Mouse (Mus musculus) liver, postnatal 0 days (tissue): ENCODE data around the gene Mab21l3. TPM values are rescaled to one million over a fixed set of nuclear protein-coding genes. Genes with fewer than 3 reads are reported as not detected.
"Not testable (repeated sequence)": the region's sequence is repeated elsewhere in the genome, so short reads cannot be mapped to it uniquely, and the experiment has no call there.

ENCODE experiments used
- ATAC-seq: fragments of 200-750 bp; cut with Nextera tagmentation; 2 replicates; pipeline ENCODE4 v1.8.0; 2017; ENCODE audit warnings: mild to moderate bottlenecking, moderate library complexity
- DNase-seq: peaks from one replicate; pipeline ENCODE4 v3.0.0-alpha.2; 2016
- H3K27ac ChIP-seq: fragments of 300-500 bp; sonication (generic); 2 replicates; pipeline ENCODE4 v1.5.1; 2014; ENCODE audit warnings: antibody characterized with exemption, moderate library complexity, mild to moderate bottlenecking, low read depth
- H3K27me3 ChIP-seq: fragments of 300-500 bp; sonication (generic); 2 replicates; pipeline ENCODE4 v1.6.1; 2014; ENCODE audit warnings: low read length, control low read depth, mixed read lengths; ENCODE audit not compliant: insufficient read depth
- H3K36me3 ChIP-seq: fragments of 300-500 bp; sonication (generic); replicated peaks from 2 replicates; pipeline ENCODE4 v1.6.1; 2014; ENCODE audit warnings: mild to moderate bottlenecking, control low read depth, low read length, moderate library complexity, mixed read lengths; ENCODE audit not compliant: insufficient read depth
- H3K4me1 ChIP-seq: fragments of 300-500 bp; sonication (generic); 2 replicates; pipeline ENCODE4 v1.6.1; 2014; ENCODE audit warnings: antibody characterized with exemption, mild to moderate bottlenecking, control low read depth; ENCODE audit not compliant: insufficient read depth
- H3K4me2 ChIP-seq: fragments of 300-500 bp; sonication (generic); 2 replicates; pipeline ENCODE4 v1.6.1; 2014; ENCODE audit warnings: low read depth, mild to moderate bottlenecking, low read length, moderate library complexity, mixed read lengths
- H3K4me3 ChIP-seq: fragments of 300-500 bp; sonication (generic); 2 replicates; pipeline ENCODE4 v1.5.1; 2014; ENCODE audit warnings: low read depth, low read length
- H3K9ac ChIP-seq: fragments of 300-500 bp; sonication (generic); replicated peaks from 2 replicates; pipeline ENCODE4 v1.6.1; 2014; ENCODE audit warnings: mild to moderate bottlenecking, moderate library complexity
- H3K9me3 ChIP-seq: fragments of 300-500 bp; sonication (generic); 2 replicates; pipeline ENCODE4 v1.6.1; 2016; ENCODE audit warnings: mild to moderate bottlenecking, control low read depth, low read length, mixed read lengths
- CTCF ChIP-seq: sonication (generic); IDR thresholded peaks from 2 replicates; pipeline ENCODE4 v1.5.1; 2016; ENCODE audit warnings: antibody characterized with exemption, low read depth
- EP300 ChIP-seq: IDR thresholded peaks from 2 replicates; pipeline ENCODE4 v1.6.1; 2016; ENCODE audit warnings: antibody characterized with exemption, low read depth, mild to moderate bottlenecking
- WGBS: fragments of 180-500 bp; shearing (Covaris S2); extraction: QIAGEN DNeasy Blood & Tissue Kit; methylation state at CpG from one replicate; pipeline ENCODE4 v1.1.7; 2014; ENCODE audit not compliant: insufficient replicate concordance; 5-methylcytosine and 5-hydroxymethylcytosine counted together
- polyA plus RNA-seq: library from polyadenylated mRNA; unstranded; fragments of >200 nt; fragmentation: Nextera tagmentation; extraction: Ambion mirVana; gene quantifications from 2 replicates; pipeline ENCODE4 v1.2.1, GENCODE M21; 2015

Mab21l3 gene
- polyA plus RNA-seq, 1 experiment from 2014 or later = not detected

DNA sequence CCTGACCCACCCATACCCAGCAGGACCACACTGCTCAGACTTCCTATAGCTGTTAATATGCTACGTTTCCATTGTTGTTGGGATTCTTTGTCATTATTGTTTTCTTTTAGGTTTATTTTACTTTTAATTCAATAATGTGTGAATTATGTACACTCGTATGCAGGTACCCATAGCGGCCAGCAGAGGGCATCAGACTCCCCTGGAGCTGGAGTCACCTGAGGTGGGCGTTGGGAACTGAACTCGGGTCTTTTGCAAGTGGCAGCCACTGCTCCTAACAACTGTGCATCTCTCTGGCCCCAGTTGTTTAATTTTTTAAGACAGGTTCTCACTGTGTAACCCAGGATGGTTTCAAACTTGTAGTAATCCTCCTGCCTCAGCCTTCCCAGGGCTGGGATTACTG lies 26.7 kb downstream of the Mab21l3 start:
- no peaks in the 10 kb centered on the region for H3K4me1 ChIP-seq
- no peak overlapping the region for H3K9ac ChIP-seq
- 69% methylated on average over 5 of the region's 5 CpGs for WGBS
- no peaks in the 10 kb centered on the region for H3K9me3 ChIP-seq
- H3K4me2 ChIP-seq = no peak overlapping the region
- no peak for TF ChIP-seq EP300
- TF ChIP-seq CTCF = peak; percentile 45
- H3K36me3 ChIP-seq = no peaks in the 10 kb centered on the region
- DNase-seq (no peak), ATAC-seq (no peak)
- no peaks in the 10 kb centered on the region for H3K27me3 ChIP-seq
- no peak overlapping the region for H3K27ac ChIP-seq
- no peak overlapping the region for H3K4me3 ChIP-seq

DNA sequence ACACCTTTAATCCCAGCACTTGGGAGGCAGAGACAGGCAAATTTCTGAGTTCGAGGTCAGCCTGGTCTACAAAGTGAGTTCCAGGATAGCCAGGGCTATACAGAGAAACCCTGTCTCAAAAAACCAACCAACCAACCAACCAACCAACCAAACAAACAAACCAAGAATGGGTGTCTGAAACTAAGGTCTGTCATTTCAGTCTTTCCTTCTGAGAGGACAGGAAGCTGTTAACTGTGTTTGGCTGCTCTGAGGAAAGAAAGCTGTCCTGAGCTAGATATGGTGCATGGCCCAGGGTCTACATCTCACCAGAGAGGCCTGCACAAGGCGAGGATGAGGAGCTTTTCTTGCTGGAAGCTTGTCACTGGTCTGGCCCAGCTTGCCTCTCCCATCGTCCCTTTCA lies 28.1 kb downstream of the Mab21l3 start:
- 68% methylated on average over 3 of the region's 3 CpGs for WGBS
- H3K4me2 ChIP-seq, H3K9ac ChIP-seq, DNase-seq, H3K9me3 ChIP-seq, H3K27me3 ChIP-seq, H3K4me1 ChIP-seq, H3K27ac ChIP-seq, H3K36me3 ChIP-seq, ATAC-seq, H3K4me3 ChIP-seq: not testable (repeated sequence)

- H3K27ac ChIP-seq = no peak overlapping the region
- H3K4me2 ChIP-seq = no peak overlapping the region
- H3K4me3 ChIP-seq = no peak overlapping the region
- 83% methylated on average over 3 of the region's 3 CpGs for WGBS
- H3K9ac ChIP-seq = no peak overlapping the region
- H3K27me3 ChIP-seq = no peaks in the 10 kb centered on the region
- H3K4me1 ChIP-seq = no peaks in the 10 kb centered on the region
- ATAC-seq (no peak), DNase-seq (no peak)
- no peaks in the 10 kb centered on the region for H3K9me3 ChIP-seq
- no peak for TF ChIP-seq CTCF
- no peak for TF ChIP-seq EP300
- no peaks in the 10 kb centered on the region for H3K36me3 ChIP-seq
These were observed 32.8 kb downstream of the Mab21l3 start for GRCm38 (mm10) chr3:101816006-101816405.

GRCm38 (mm10) chr3:101814790-101815189 lies 34.0 kb downstream of the Mab21l3 start:
- no peak for DNase-seq
- Histone ChIP-seq H3K36me3 (no peaks in the 10 kb centered on the region), H3K27ac (no peak overlapping the region), H3K9ac (no peak overlapping the region), H3K9me3 (no peaks in the 10 kb centered on the region), H3K27me3 (no peaks in the 10 kb centered on the region), H3K4me2 (no peak overlapping the region), H3K4me1 (no peaks in the 10 kb centered on the region), H3K4me3 (no peak overlapping the region)
- WGBS = 70% methylated on average over 9 of the region's 9 CpGs
- TF ChIP-seq EP300 = no peak
- no peak for TF ChIP-seq CTCF
- no peak for ATAC-seq

DNA sequence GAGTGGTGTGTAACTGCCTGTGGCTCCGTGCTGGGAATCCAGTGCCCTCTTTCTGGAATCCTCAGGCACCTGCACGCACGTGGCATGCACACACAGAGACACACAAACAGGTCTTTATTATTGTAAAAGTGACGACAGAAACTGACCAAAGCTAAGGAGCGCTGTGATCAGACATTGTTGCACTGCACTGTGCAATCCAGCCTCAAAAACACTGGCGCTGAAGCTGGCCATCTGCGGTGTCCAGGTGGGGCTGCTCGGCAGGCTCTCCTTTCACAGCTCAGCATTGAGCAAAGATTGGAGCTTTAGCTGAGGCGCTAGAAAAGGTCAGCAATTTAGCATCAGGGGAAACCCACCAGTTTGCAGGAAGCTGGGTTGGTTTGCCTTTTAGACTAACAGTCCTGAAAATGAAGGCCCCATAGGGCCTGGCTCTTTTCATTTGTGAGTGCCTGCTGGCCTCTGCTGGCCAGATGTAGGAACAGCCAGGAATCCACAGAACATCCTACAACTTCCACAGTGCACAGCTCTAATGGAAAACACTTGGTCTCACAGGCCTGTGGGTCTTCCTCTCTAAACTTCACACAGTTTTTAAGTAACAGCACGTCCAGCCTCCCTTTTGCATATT lies 36.3 kb downstream of the Mab21l3 start:
- WGBS = 62% methylated on average over 10 of the region's 10 CpGs
- Histone ChIP-seq H3K27ac (no peak overlapping the region), H3K4me3 (no peak overlapping the region), H3K9me3 (no peaks in the 10 kb centered on the region), H3K9ac (no peak overlapping the region), H3K4me2 (no peak overlapping the region), H3K36me3 (no peaks in the 10 kb centered on the region), H3K27me3 (no peaks in the 10 kb centered on the region), H3K4me1 (no peaks in the 10 kb centered on the region)
- TF ChIP-seq EP300 (no peak), CTCF (peak; percentile 88)
- ATAC-seq (peak; percentile 74), DNase-seq (peak; percentile 62)

- Histone ChIP-seq H3K36me3 (no peaks in the 10 kb centered on the region), H3K4me2 (no peak overlapping the region), H3K27me3 (no peaks in the 10 kb centered on the region), H3K27ac (no peak overlapping the region), H3K9me3 (no peaks in the 10 kb centered on the region), H3K4me3 (no peak overlapping the region), H3K9ac (no peak overlapping the region), H3K4me1 (no peaks in the 10 kb centered on the region)
- TF ChIP-seq EP300 (no peak), CTCF (no peak)
- WGBS = 46% methylated on average over 4 of the region's 4 CpGs
- DNase-seq (no peak), ATAC-seq (no peak)
These were observed 36.8 kb downstream of the Mab21l3 start for GRCm38 (mm10) chr3:101811931-101812330.

- H3K4me1 ChIP-seq = peaks cover 11% of the 10 kb centered on the region
- TF ChIP-seq EP300 (no peak), CTCF (no peak)
- H3K9ac ChIP-seq = no peak overlapping the region
- H3K4me2 ChIP-seq = no peak overlapping the region
- DNase-seq = no peak
- no peak overlapping the region for H3K4me3 ChIP-seq
- no peak overlapping the region for H3K27ac ChIP-seq
- H3K27me3 ChIP-seq = no peaks in the 10 kb centered on the region
- no peak for ATAC-seq
- no peaks in the 10 kb centered on the region for H3K36me3 ChIP-seq
- 79% methylated on average over 6 of the region's 6 CpGs for WGBS
- no peaks in the 10 kb centered on the region for H3K9me3 ChIP-seq
These were observed 41.1 kb downstream of the Mab21l3 start for GRCm38 (mm10) chr3:101807646-101808045.
